Mouse (Mus musculus): ENCODE measurements around the gene Vmn1r69.

Gene Vmn1r69

GRCm38 (mm10) chr7:10613559-10613958 is at the start of gene Vmn1r69:
TSS of gene Vmn1r69 (minus strand) at chr7:10613659.
- DNase-seq (ENCODE audit: low read depth, low spot score), result no peak

DNA sequence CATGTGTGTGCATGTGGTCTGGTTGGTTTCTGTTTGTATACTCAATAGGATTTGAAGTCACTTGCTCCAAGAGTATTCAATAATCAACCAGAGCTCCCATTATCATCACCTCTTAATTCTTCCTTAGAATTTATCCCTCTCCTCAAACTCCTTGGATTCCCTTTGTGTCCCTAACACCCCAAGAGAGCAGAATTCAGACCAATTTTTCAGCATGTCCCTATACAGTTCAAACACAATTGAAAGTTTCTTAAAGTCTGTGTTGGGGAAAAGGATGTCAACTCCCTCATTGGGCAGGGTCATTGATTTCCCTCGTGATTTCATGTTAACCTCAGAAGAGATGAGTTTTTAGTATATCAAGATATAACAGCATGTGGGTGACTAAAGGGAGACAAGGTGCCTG is 17.8 kb upstream of the Vmn1r69 start, which contains the start of gene Vmn1r70:
TSS of gene Vmn1r70 (plus strand) at position 301 of the 400 bp plus-strand sequence.
- DNase-seq (ENCODE audit: low read depth, low spot score), result no peak

GRCm38 (mm10) chr7:10558385-10558784 is 55.1 kb downstream of the Vmn1r69 start, which contains the start of gene Vmn1r68:
TSS of gene Vmn1r68 (minus strand) at chr7:10558485.
- DNase-seq (ENCODE audit: low read depth, low spot score), result no peak

Data from ZHBTc4 (cell line).